Mouse (Mus musculus): ENCODE data around the gene Gm11444.

Gm11444 gene

GRCm38 (mm10) chr11:85811676-85812075, 38.5 kb downstream of the Gm11444 start:
- no peak for DNase-seq

GRCm38 (mm10) chr11:85811229-85811628, 38.9 kb downstream of the Gm11444 start:
- no peak for DNase-seq

GRCm38 (mm10) chr11:85807353-85807752, 42.8 kb downstream of the Gm11444 start:
- DNase-seq = no peak

- DNase-seq = no peak
Measured at GRCm38 (mm10) chr11:85805779-85806178, 44.4 kb downstream of the Gm11444 start.

- DNase-seq = no peak
Measured at GRCm38 (mm10) chr11:85804048-85804447, 46.1 kb downstream of the Gm11444 start.

- DNase-seq = no peak
Measured at GRCm38 (mm10) chr11:85800380-85800779, 49.8 kb downstream of the Gm11444 start.

- DNase-seq = no peak
Measured at GRCm38 (mm10) chr11:85799856-85800255, 50.3 kb downstream of the Gm11444 start.

- no peak for DNase-seq
Measured at GRCm38 (mm10) chr11:85799456-85799855, 50.7 kb downstream of the Gm11444 start.

All from right cerebral cortex, postnatal 14 days (tissue).